Mouse (Mus musculus) adrenal gland, postnatal 36 days (tissue): ENCODE measurements around the gene Ms4a18. TPM values are rescaled to one million over a fixed set of nuclear protein-coding genes. Genes with fewer than 3 reads are reported as not detected.
"Not testable (repeated sequence)": the region's sequence is repeated elsewhere in the genome, so short reads cannot be mapped to it uniquely, and the experiment has no call there.

Source experiments
- DNase-seq, 2 experiments: peaks; one replicate each; pipeline ENCODE4 v3.0.0; 2021; ENCODE audit warnings: mixed read lengths in 1 of 2
- long read RNA-seq, 2 experiments: library from polyadenylated mRNA; stranded (forward); transcript quantifications; one replicate each; pipeline ENCODE4 v2.0.0; 2021; ENCODE audit warnings: borderline sequencing depth in 2 of 2
- total RNA-seq, 2 experiments: library from RNA; stranded (reverse); gene quantifications; 2 replicates each; pipeline ENCODE4 v1.2.3; 2021

The Ms4a18 gene
- total RNA-seq = not detected
- long read RNA-seq, experiment 1 = 0 reads
- long read RNA-seq, experiment 2 = 0 reads

GRCm38 (mm10) chr19:11017891-11018290 is at the start of gene Ms4a18:
TSS of gene Ms4a18 (minus strand) at chr19:11018031.
- no peak for DNase-seq

- DNase-seq = no peak
Observed at GRCm38 (mm10) chr19:11065202-11065875, 47.5 kb upstream of the Ms4a18 start.

GRCm38 (mm10) chr19:11060900-11061299 is 43.1 kb upstream of the Ms4a18 start:
- DNase-seq = no peak

- DNase-seq = no peak
Observed at GRCm38 (mm10) chr19:11059967-11060366, 42.1 kb upstream of the Ms4a18 start.

- not testable (repeated sequence) for DNase-seq
Observed at GRCm38 (mm10) chr19:11055700-11056099, 37.9 kb upstream of the Ms4a18 start.

GRCm38 (mm10) chr19:11053277-11053676 is 35.4 kb upstream of the Ms4a18 start:
- no peak for DNase-seq

- no peak for DNase-seq
Observed at GRCm38 (mm10) chr19:11052877-11053276, 35.0 kb upstream of the Ms4a18 start.

- no peak for DNase-seq
Observed at GRCm38 (mm10) chr19:11050286-11050685, 32.5 kb upstream of the Ms4a18 start.

- DNase-seq = no peak
Observed at GRCm38 (mm10) chr19:11049426-11049825, 31.6 kb upstream of the Ms4a18 start.

- no peak for DNase-seq
Observed at GRCm38 (mm10) chr19:11048503-11048902, 30.7 kb upstream of the Ms4a18 start.

- DNase-seq = no peak
Observed at GRCm38 (mm10) chr19:11048009-11048408, 30.2 kb upstream of the Ms4a18 start.

- peak; percentile 65 to 70 for DNase-seq
Observed at GRCm38 (mm10) chr19:11044996-11045711, 27.3 kb upstream of the Ms4a18 start.

GRCm38 (mm10) chr19:11044671-11044995 is 26.8 kb upstream of the Ms4a18 start:
- no peak for DNase-seq

GRCm38 (mm10) chr19:11037570-11037969 is 19.7 kb upstream of the Ms4a18 start:
- no peak for DNase-seq

GRCm38 (mm10) chr19:11022382-11022781 is 4.6 kb upstream of the Ms4a18 start:
- no peak for DNase-seq

- no peak for DNase-seq
Observed at GRCm38 (mm10) chr19:11017251-11017650, 580 bp downstream of the Ms4a18 start.

GRCm38 (mm10) chr19:11015998-11016397 is 1.8 kb downstream of the Ms4a18 start:
- DNase-seq = no peak

- DNase-seq = no peak
Observed at GRCm38 (mm10) chr19:11015468-11015867, 2.4 kb downstream of the Ms4a18 start.

GRCm38 (mm10) chr19:10993150-10993549 is 24.7 kb downstream of the Ms4a18 start, which contains the start of gene Ms4a15:
TSS of gene Ms4a15 (minus strand) at chr19:10993250.
- DNase-seq = no peak

- no peak for DNase-seq
Observed at GRCm38 (mm10) chr19:10991911-10992310, 25.9 kb downstream of the Ms4a18 start.

- no peak for DNase-seq
Observed at GRCm38 (mm10) chr19:10990751-10991150, 27.1 kb downstream of the Ms4a18 start.

- no peak for DNase-seq
Observed at GRCm38 (mm10) chr19:10988563-10988962, 29.3 kb downstream of the Ms4a18 start.

GRCm38 (mm10) chr19:10985889-10986288 is 31.9 kb downstream of the Ms4a18 start:
- DNase-seq = peak; percentile 38 to 41

GRCm38 (mm10) chr19:10984551-10984950 is 33.3 kb downstream of the Ms4a18 start:
- DNase-seq = no peak
